Mouse (Mus musculus): ENCODE measurements around the gene Elovl1.

Elovl1 gene

GRCm38 (mm10) chr4:118427768-118428451 lies at the start of gene Elovl1:
TSS of gene Elovl1 (plus strand) at chr4:118428093.
- DNase-seq: peak; percentile 86 to 93

DNA sequence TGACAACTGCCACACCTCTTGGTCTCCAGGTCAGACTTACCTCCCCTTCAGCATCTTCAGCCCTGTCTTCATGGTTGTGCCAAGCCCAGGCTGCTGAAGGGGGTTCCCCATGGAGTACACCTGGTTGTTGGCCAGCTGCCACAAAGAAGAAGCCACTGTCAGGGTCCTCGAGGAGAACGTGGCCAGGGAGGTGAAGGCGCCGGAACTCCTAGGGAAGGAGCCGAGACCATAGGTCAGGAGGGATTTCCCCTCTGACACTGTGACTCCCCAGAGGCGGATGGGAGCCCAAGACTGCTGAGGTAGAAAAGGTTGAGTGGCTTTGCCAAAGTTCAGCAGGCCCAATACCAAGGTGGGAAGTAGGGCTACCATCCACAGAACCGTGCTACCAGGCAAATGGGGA lies 44.6 kb upstream of the Elovl1 start:
- no peak for DNase-seq

- DNase-seq: no peak
Measured at GRCm38 (mm10) chr4:118387316-118387715, 40.6 kb upstream of the Elovl1 start.

DNA sequence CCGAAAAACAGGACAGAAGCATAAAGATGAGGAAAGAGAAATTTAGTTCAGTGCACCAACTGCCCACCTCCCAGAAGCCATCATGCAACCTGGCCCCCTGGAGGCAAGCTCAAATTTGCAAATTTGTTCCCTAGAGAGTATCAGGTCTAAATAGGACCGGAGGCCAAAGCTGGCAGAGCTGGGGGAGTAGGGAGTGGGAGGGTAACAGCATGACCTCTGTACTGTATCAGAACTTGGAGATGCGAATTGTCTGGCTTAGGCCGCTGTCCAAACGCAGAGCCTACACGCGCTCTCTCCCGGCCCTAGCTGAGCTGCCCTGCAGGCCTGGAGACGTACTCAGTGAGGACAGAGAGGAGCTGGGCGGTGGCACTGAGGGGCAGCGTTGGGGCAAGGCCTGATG lies 37.7 kb upstream of the Elovl1 start:
- no peak for DNase-seq

DNA sequence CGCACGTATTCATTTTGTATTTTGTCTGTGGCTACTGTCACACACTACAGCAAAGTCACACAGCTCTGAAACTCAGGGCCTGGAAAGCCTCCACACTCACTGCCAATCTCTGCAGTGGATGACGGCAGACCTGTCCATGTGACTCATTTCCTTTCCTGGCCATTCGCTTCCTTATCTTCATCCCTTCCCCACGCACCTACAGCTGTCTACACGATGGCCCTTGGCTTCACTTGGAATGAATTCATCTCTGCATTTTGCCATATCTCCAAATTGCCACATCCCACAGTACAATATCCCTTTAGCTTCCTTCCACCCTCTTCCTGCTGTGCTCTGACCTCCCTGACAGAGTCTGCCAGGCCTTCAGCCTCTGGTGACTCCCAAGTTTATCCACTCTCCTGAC lies 33.4 kb upstream of the Elovl1 start:
- no peak for DNase-seq

GRCm38 (mm10) chr4:118395289-118395688 lies 32.6 kb upstream of the Elovl1 start:
- no peak for DNase-seq

DNA sequence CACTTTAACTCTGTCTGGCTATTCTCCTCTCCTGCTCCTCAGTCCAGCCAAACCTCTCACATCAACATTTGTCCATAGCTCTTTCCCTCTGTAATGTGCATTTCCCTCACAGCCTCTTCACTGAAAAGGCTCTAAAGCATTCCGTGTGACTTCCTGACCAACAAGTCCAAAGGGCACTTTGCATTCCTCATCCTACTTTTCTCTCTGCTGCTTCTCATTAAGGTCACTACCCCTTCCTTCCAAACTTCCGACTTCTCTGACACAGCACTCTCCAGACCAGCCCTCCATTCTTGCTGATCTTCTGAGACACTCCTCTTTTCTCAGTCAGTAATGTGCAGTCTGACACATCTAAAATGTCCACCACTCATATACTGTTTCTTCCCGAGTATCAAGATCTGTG lies 31.5 kb upstream of the Elovl1 start:
- no peak for DNase-seq

DNA sequence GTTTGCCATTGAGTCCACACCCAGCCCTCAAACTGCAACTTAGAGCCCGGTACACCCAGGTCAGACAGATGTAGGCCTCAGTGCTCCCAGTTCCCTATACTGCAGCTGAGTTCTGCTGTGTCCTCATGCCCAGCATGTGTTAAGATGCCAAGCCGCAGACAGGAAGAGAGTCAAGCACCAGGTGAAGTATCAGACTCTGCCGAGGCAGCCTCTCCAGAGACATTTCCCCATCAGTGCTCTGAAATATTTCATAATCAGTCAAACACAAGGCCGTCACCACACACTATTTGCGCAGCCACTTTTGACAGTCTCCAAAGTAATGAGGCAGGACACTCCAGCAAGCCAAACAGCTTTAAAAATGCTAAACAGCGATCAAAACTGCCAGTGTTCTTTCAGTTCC lies 29.5 kb upstream of the Elovl1 start:
- DNase-seq: no peak

DNA sequence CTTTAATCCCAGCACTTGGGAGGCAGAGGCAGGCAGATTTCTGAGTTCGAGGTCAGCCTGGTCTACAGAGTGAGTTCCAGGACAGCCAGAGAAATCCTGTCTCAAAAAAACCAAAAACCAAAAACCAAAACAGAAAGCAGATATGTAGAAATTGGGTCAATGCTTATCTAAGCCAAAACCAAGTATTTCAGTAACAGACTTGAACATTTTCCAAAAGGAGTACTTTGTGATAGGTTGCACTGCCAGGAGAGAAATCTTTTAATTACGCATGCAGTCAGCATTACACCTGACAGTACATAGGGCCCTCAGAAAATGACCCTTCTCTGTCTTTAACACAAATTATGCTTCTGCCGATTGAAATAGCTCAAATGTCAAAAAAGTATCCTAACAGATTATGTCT lies 26.5 kb upstream of the Elovl1 start:
- DNase-seq: no peak

GRCm38 (mm10) chr4:118401918-118402317 lies 26.0 kb upstream of the Elovl1 start:
- DNase-seq: no peak

DNA sequence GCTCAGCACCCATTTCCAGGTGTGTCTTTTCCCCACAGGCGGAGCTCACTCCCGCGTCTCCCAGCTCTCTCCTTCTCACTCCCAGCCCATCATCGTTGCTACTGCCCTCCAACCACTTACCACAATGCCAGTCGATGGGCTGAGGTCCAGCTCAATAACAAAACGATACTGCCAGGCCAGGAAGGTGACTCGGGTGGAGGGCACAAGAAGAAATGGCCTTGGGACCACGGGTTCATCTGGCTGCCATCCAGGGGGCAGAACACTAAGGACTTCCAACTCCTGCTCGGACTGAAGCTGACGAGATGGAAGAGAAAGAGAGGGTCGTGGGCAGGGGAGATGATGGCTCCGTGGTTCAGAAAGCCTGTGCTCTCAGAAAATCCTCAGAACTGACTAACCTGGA lies 25.2 kb upstream of the Elovl1 start:
- no peak for DNase-seq

GRCm38 (mm10) chr4:118409142-118409900 lies 18.6 kb upstream of the Elovl1 start, which contains the start of the genes Szt2 and Med8:
TSS of gene Szt2 (minus strand) at chr4:118409273.
TSS of gene Med8 (plus strand) at chr4:118409337.
- peak; percentile 92 to 94 for DNase-seq

DNA sequence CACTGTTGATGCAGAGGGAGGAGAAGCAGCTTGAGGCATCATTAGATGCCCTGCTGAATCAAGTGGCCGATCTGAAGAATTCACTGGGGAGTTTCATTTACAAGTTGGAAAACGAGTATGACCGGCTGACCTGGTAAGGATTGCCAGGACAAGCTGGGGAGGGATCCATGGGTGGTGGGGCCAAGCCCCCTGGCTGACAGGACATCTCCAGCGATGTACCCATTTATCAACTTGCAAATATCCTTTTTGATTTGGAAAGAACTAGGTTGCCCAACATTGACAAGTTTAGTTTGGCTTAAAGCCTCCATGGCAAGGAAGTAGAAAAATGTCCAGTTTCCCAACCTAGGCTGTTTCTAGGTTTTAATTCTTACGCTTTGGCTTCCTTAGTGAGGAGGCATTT lies 17.0 kb upstream of the Elovl1 start:
- DNase-seq: no peak

GRCm38 (mm10) chr4:118413553-118413952 lies 14.3 kb upstream of the Elovl1 start:
- DNase-seq: peak; percentile 33 to 41

DNA sequence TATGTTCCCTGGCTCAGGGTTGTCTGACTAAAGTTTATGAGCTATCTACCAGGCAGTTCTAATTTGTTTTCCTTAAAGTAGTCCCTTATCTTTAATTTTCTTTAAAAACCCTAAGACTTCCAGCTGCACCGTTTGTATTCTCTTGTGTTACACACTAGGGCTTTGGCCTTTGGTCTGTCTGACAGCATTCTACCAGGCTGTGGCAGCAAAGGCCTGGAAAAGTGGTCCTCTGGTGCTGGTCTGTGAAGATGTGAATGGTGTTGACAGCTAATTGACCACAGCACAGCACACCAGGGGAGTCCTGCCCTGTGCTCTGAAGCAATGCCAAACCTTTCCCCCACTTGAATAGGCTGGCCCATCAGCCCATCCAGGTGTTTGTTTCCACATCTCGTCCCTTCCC lies 12.1 kb upstream of the Elovl1 start:
- no peak for DNase-seq

DNA sequence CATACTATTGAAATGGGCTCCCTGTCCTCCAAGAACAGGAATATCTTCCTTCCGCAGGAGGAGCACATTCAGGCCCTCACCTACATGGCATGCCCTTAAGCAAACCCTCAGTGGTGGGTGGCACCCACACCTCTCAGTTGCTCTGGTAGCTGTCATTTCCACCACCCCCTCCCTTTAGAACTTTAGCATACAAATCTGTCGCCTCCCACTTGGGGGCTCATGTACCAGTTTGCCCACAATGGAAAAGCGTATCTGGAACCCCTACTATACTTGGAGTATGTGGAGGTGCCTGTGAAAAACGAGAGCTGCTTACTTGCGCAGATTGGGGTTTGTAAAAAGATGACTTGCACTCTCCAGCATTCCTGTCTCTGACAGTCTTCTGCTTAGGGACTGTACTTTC lies 11.6 kb upstream of the Elovl1 start:
- no peak for DNase-seq

DNA sequence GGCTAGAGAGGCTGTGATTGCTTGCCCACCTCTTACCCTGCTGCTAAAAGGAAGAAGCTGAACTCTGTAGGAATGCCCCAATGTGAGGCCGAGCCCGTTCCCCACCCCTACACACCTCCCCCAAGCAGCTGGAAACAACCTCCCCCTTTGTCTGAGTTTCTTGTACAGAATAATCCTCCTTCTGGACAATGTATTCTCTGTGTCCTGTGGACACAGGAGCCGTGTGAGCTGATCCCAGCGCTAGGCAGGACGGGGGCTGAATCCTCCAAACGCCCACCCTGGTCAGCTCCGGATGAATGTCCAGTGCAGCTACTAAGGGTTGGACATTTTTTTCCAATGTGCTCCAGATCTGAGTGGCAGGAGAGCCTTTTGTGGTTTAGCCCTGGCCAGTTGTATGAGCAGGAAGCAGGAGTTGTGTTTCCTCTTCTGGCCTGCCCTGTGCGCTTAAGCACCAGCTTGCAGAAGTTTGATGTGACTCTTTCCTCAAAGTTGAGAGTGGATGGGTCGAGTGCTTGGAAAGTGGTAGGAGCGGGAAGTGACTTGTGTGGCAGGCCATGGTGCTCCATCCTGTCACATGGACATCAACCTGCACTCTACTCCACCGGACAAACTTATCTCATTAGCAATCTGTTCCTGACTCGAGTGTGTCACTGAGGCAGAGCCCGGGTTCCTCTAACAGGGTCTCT lies 10.6 kb upstream of the Elovl1 start:
- no peak for DNase-seq

- no peak for DNase-seq
Measured at GRCm38 (mm10) chr4:118421384-118421783, 6.5 kb upstream of the Elovl1 start.

- DNase-seq: no peak
Measured at GRCm38 (mm10) chr4:118424541-118425160, 3.2 kb upstream of the Elovl1 start.

- no peak for DNase-seq
Measured at GRCm38 (mm10) chr4:118425374-118425773, 2.5 kb upstream of the Elovl1 start.

DNA sequence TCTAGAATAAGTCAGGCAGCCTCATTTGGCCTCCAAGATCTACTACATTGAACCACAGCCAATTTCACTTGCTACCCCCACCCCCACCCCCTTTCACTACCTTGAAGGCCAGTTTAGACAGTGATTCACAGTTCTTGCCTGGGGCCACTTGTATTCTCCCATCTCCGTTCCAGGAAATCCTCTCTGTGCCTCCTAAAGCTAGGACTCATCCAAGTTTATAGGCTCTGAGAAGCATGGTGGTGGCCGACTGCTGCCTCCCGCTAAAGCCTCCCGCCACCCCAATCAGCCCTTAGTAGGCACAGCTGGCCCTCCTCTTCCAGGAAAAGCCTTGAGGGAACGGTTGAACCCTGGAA lies 502 bp upstream of the Elovl1 start:
- no peak for DNase-seq

DNA sequence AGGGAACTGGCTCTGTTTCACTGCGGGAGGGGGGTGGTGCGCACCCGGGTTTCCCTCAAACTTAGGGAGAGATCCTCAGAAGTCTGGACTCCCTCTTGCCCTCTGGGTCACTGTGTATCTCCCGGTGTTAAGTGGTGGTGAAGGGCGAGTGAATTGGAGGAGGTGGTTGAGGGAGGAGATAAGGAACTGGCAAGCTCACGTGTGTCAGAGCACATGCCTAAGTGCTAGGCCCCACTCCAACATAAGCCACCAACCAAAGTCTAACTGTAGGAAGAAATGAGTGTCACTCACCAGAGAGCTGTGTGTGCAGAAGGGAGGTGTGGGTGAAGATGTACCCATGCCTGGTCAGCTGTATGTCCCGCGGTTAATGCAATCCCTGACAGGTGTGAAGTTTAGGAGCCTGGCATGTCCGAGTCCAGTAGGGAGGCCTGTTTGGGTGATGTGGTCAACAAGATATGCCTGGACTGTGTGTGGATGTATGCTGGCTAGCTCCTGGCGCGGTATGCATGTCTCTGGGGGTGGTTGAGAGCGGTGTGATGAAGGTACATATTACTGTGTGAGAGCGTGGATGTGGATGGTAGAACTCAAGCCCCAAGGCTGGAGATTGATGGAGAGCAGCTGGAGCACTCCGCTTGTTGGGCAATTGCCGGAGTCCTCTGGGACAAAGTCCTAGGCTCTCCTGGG lies 780 bp downstream of the Elovl1 start:
- DNase-seq: no peak
